Mouse (Mus musculus): ENCODE results near the gene Rbfox2.

DNA sequence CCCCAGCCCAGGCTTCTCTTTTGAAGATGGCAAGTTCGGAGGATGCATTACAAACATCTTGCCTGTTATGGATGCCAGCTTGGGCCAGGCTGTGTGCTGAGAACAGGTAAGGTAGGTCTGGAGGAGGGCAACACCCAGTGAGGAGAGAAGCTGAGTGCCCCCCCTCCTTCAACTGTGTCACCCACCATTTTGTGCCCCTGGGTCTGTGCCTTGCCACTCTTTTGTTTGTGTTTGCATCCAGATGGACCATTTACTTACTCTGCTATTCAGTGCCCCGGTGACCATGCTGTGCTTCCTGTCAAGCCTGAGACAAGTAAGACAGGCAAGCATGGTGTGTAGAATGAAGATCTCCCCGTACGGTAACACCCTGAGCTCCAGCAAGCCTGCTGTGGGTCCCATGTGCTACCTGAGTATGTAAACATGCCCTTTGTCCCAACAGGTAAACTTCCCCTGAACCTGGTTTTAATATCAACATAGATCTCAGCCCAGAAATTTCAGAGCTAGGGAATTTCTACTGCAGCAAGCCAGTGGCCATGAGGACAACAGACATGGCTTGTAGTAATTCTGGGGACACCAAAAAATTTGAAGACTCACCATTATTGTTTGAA lies 234.1 kb downstream of the Rbfox2 start:
- no peak for TF ChIP-seq CTCF (IDR thresholded peaks at IDR 0.05; ENCODE audit: low read depth, low read length)
- no peak for TF ChIP-seq POLR2A (IDR thresholded peaks at IDR 0.05; ENCODE audit: insufficient read depth, low read length)
- TF ChIP-seq EP300 (IDR thresholded peaks at IDR 0.05; ENCODE audit: insufficient read depth, low read depth, low read length) = no peak
